16 mouse cellular contexts compared by ENCODE assay signal in the genomic region with DNA sequence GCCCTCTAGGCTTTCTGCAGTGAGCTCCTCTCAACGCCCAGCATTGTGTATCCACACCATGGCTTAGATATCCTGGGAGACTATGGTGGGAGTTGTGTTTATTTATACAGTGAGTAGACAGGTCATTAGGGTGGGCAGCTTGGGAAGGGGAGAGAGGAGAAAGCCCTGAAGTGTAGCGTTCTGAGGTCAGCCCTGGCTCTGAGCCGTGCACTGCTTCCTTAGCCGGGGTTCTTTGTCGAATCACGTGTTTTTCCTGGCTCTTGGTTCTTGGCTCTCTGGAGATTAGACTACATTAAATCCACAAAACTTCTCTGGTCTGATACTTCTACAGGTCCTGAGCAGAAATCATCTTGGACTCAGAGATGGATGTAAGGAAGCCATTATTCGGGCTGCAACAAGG.
A peak's percentile ranks its signal among the peaks of the same experiment; 100 is the strongest.
DNase-seq lines count a peak whose midpoint lies in the region; ATAC-seq and TF ChIP-seq lines count a peak whose summit lies in the region.
"Had no signal": no experiment of that assay in that cellular context is flagged by ENCODE, and none has a peak within 500 bp of the region (broad histone marks: within the 10 kb centered on the region; RNA-seq: fewer than 3 reads in every experiment).

No protein-coding gene starts in this region.

- no peaks in the 10 kb centered on the region for H3K9me3 ChIP-seq in heart, embryonic 12.5 days (replicated peaks)
- no peaks in the 10 kb centered on the region for H3K9me3 ChIP-seq in lung, postnatal 0 days (ENCODE audit: low read length)
- H3K9me3 ChIP-seq: lung, embryonic 15.5 days; neural tube, embryonic 12.5 days had no signal

- ATAC-seq in heart, embryonic 12.5 days (ENCODE audit: insufficient number of reproducible peaks, low FRiP score), result no peak
- no peak; the same call in 1 of the 2 replicates for ATAC-seq in lung, postnatal 0 days
- ATAC-seq in erythroblast, adult 5-6 weeks (replicated peaks; ENCODE audit: low FRiP score, poor library complexity, severe bottlenecking), result no peak
- ATAC-seq: CD4-positive, CD25-positive, alpha-beta regulatory T cell, adult 4 months; intestine, postnatal 0 days had no signal

- WGBS in heart, adult 2 months, result 32% methylated on average over 7 of the region's 7 CpGs
- WGBS in heart, embryonic 12.5 days, result 49% methylated on average over 7 of the region's 7 CpGs
- WGBS in lung, postnatal 0 days, result 43% methylated on average over 7 of the region's 7 CpGs

- peak; percentile 62 to 63 for DNase-seq in heart, adult 2 months
- DNase-seq in lung, postnatal 0 days (ENCODE audit: low spot score), result peak; percentile 22
- no peak for DNase-seq in lung, postnatal 14 days
- DNase-seq in heart, postnatal 10 days, result peak; percentile 61 to 62
- DNase-seq in urinary bladder, adult 18-20 months (ENCODE audit: low spot score in 2 of 2), result no peak
- DNase-seq: adrenal gland, adult 8-10 months; cerebellum, postnatal 10 days; right cerebral cortex, postnatal 4 days; thymus, adult 18-20 months had no signal

- TF ChIP-seq CTCF in heart, adult 2 months (IDR thresholded peaks at IDR 0.05), result no peak
- TF ChIP-seq CTCF in lung, postnatal 0 days (IDR thresholded peaks at IDR 0.05), result no peak

- H3K27ac ChIP-seq in heart, adult 2 months, result peak overlapping the region; percentile 26
- H3K27ac ChIP-seq in heart, embryonic 12.5 days (ENCODE audit: poor library complexity, severe bottlenecking), result no peak overlapping the region
- H3K27ac ChIP-seq in lung, postnatal 0 days (ENCODE audit: low read length), result no peak overlapping the region
- H3K27ac ChIP-seq: hindbrain, embryonic 14.5 days; lung, embryonic 15.5 days; neural tube, embryonic 12.5 days had no signal

- 0 out of 2 replicates have a peak, but pooled peaks have one; percentile 58 for TF ChIP-seq EP300 in heart, adult 2 months (IDR thresholded peaks at IDR 0.05; ENCODE audit: insufficient read depth, low read depth, low read length)
- TF ChIP-seq EP300 in lung, postnatal 0 days (IDR thresholded peaks at IDR 0.05), result no peak

- no peaks in the 10 kb centered on the region for H3K27me3 ChIP-seq in heart, adult 2 months (ENCODE audit: control insufficient read depth, insufficient read depth, low read length)
- no peaks in the 10 kb centered on the region for H3K27me3 ChIP-seq in heart, embryonic 12.5 days (replicated peaks)
- H3K27me3 ChIP-seq in lung, postnatal 0 days (replicated peaks; ENCODE audit: insufficient read depth, low read length), result no peaks in the 10 kb centered on the region
- H3K27me3 ChIP-seq: lung, embryonic 15.5 days; neural tube, embryonic 12.5 days had no signal

- peaks cover 27% of the 10 kb centered on the region for H3K4me1 ChIP-seq in heart, adult 2 months (ENCODE audit: control insufficient read depth, insufficient read depth, low read length)
- peaks cover 19% of the 10 kb centered on the region for H3K4me1 ChIP-seq in heart, embryonic 12.5 days (replicated peaks)
- H3K4me1 ChIP-seq in lung, postnatal 0 days (ENCODE audit: insufficient read depth, low read depth, low read length), result peaks cover 3% of the 10 kb centered on the region; the same call in 1 of the 2 replicates
- H3K4me1 ChIP-seq: neural tube, embryonic 12.5 days had no signal

- 0 out of 2 replicates have a peak, but pooled peaks have one; percentile 18 for TF ChIP-seq POLR2A in heart, adult 2 months (IDR thresholded peaks at IDR 0.05; ENCODE audit: insufficient read depth, low read depth, low read length)

- intact Hi-C loops in heart, adult 2 months (cut with DNase I), result no loop called here
- intact Hi-C loops in heart, postnatal 10 days (cut with DNase I), result no loop called here

- H3K36me3 ChIP-seq in heart, adult 2 months (ENCODE audit: control insufficient read depth, insufficient read depth, low read length), result peaks cover 42% of the 10 kb centered on the region
- peaks cover 4% of the 10 kb centered on the region; the same call in 1 of the 2 replicates for H3K36me3 ChIP-seq in heart, embryonic 12.5 days
- peaks cover 2% of the 10 kb centered on the region; the same call in 1 of the 2 replicates for H3K36me3 ChIP-seq in lung, postnatal 0 days (ENCODE audit: insufficient read depth, low read length)
- H3K36me3 ChIP-seq: lung, embryonic 15.5 days; neural tube, embryonic 12.5 days had no signal

- no peak overlapping the region for H3K9ac ChIP-seq in heart, adult 2 months (ENCODE audit: low read depth, low read length)
- no peak overlapping the region for H3K9ac ChIP-seq in heart, embryonic 12.5 days
- no peak overlapping the region for H3K9ac ChIP-seq in lung, postnatal 0 days (replicated peaks; ENCODE audit: low read depth)
- H3K9ac ChIP-seq: hindbrain, embryonic 14.5 days; lung, embryonic 15.5 days; neural tube, embryonic 12.5 days had no signal

- no peak overlapping the region for H3K4me3 ChIP-seq in heart, adult 2 months
- H3K4me3 ChIP-seq in heart, embryonic 12.5 days, result no peak overlapping the region
- no peak overlapping the region for H3K4me3 ChIP-seq in lung, postnatal 0 days (ENCODE audit: low read depth, low read length)
- H3K4me3 ChIP-seq: lung, embryonic 15.5 days; neural tube, embryonic 12.5 days had no signal

- no peak overlapping the region for H3K4me2 ChIP-seq in heart, embryonic 12.5 days
- H3K4me2 ChIP-seq in lung, postnatal 0 days (replicated peaks; ENCODE audit: low read depth, low read length), result no peak overlapping the region
- H3K4me2 ChIP-seq: hindbrain, embryonic 14.5 days; lung, embryonic 15.5 days; neural tube, embryonic 12.5 days had no signal

- no peaks in the 10 kb centered on the region; the same call in 1 of the 2 replicates for H3K79me2 ChIP-seq in heart, adult 2 months (replicated peaks; ENCODE audit: control insufficient read depth, insufficient read depth, low read length)

Comparison
In these comparisons a context has a peak if more than half of its experiments do, and no peak if none do; other contexts are left out.
1. DNase-seq: peak in heart, adult 2 months (2 of 2), lung, postnatal 0 days (single experiment) and heart, postnatal 10 days (2 of 2); none in lung, postnatal 14 days (single experiment) and urinary bladder, adult 18-20 months (0 of 2).